Mouse (Mus musculus) heart, adult 9 months (tissue): ENCODE measurements at regions not wholly inside any gene's neighbourhood (a gene's known extent, or its start where the extent isn't known, plus 50 kb on each side); places are given as distances from the start of the nearest gene placed in this dataset.

ENCODE experiments used
- DNase-seq, 2 experiments: peaks; one replicate each; pipeline ENCODE4 v3.0.0; 2022; ENCODE audit warnings: low spot score in 2 of 2

DNA sequence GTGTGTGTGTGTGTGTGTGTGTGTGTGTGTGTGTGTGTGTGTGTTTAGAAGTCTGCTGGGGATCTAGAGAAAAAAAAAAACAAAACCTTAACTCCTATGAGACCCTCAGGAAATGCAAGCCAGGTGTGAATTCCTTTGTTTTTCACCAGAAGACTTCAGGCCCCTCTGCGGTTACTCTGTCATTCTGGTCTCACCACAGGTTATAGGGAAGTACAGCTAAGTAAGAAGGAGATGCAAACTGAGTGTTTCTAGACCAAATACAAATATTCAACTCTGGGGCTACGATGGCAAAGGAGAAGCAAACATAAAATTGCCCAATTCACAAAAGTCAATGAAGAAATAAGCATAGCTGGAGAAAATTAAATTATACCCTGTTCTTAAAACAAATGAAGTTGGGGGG lies 54.9 kb upstream of the Basp1 start:
- no peak for DNase-seq

- no peak for DNase-seq
Measured at GRCm38 (mm10) chr15:25469185-25469845, 55.8 kb upstream of the Basp1 start.

GRCm38 (mm10) chr15:25471331-25471730 lies 57.8 kb upstream of the Basp1 start:
- no peak for DNase-seq

GRCm38 (mm10) chr15:25473201-25473710 lies 59.7 kb upstream of the Basp1 start:
- no peak for DNase-seq

- peak; percentile 22 to 31 for DNase-seq
Measured at GRCm38 (mm10) chr15:25474096-25474495, 60.5 kb upstream of the Basp1 start.

- peak; percentile 50 to 61 for DNase-seq
Measured at GRCm38 (mm10) chr15:25482586-25482985, 69.0 kb upstream of the Basp1 start.

- peak in 1 of 2 experiments; percentile 15 for DNase-seq
Measured at GRCm38 (mm10) chr15:25485372-25485771, 71.8 kb upstream of the Basp1 start.

- no peak for DNase-seq
Measured at GRCm38 (mm10) chr15:25486158-25486557, 72.6 kb upstream of the Basp1 start.

- DNase-seq, result no peak
Measured at GRCm38 (mm10) chr15:25489804-25490203, 76.2 kb upstream of the Basp1 start.

DNA sequence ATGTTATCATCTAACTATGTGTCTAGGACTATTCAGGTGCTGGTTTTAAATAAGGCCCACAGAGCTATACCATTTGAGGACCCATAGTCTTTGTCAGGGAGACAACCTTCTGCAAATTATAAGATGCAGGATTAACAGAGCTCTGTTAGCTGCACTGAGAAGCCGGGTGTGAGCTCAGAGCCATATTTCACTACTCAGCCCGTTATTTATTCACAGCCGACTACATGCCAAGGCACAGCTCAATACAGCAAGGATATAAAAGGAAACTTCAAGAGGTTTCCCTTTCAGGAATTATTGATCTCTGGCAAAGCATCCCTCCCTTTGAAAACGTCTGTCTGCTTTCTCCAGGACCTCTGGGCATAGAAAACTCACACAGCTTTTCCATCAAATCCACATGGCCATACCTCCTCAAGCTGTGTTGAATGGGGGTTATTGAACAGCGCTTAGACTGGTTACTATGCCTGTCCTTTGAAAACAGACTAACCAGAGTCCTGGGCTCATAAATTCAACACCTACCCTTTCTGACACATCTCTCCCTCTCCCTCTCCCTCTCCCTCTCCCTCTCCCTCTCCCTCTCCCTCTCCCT lies 78.7 kb upstream of the Basp1 start:
- no peak for DNase-seq

DNA sequence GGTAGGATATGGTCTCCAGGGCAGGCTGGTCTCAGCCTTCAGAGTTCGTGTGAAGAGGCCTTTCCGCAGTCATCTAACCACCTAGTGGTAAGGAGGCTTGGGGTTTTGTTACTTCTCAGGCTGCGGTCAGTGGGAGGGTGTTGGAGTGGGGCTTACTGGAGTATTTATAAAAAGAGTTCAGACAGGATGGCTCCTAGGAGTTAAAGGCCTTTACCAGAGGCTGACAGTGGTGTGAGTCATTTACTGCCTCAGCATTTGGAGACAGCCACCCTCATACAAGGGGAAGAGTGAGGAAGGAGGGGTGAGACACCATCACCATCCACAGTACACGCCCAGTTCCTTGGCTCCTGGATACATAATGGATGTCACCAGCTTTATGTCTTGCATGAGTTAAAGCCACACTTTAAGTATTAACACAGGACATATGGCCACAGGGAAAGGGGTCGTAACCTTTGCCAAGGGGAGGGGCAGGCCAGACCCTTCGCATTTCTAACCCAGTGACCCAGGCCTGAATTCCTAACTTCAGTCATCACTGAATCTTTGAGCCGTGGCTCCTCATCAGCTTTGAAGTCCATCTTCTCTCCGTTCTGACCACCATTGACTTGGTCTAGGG lies 81.2 kb upstream of the Basp1 start:
- no peak for DNase-seq

GRCm38 (mm10) chr15:25495926-25496644 lies 82.5 kb upstream of the Basp1 start:
- no peak for DNase-seq

DNA sequence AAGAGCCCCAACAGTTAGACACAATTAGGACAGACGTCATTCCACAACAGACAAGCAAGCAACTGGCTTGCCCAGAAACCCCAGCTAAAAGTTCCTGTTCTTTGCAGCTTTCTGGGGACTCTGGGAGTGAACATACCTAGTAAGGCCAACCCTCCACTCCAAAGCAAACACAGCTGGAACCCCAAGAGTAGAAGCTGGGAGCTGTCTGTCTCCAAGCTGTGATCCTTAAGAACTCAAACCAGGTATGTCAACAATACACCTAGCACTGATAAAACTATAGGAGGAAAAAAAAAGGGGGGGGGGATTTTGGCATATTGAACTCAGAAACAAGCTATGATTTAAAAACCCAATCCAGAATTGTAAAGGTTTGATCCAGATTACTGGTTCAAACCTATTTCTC lies 84.2 kb upstream of the Basp1 start:
- DNase-seq, result no peak

- DNase-seq, result no peak
Measured at GRCm38 (mm10) chr15:25498422-25498821, 84.9 kb upstream of the Basp1 start.

- no peak for DNase-seq
Measured at GRCm38 (mm10) chr15:25502513-25502912, 88.9 kb upstream of the Basp1 start.

DNA sequence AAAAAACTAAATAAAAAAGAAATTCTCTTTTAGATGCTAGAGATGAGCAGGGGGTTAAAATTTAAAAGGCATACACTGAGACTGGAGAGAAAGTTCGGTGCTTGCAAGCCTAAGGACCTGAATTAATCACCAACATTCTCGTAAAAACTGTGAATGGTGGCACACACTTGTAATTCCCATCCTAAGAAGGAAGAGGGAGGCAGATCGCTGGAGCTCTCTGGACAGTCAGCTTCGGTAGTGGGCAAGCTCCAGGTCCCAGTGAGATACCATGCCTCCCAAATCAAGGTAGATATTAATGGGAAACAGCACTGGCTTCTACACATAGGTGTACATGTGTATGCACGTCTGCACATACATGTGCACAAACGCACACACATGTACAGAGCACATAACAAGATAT lies 89.5 kb upstream of the Basp1 start:
- no peak for DNase-seq

GRCm38 (mm10) chr15:25509139-25509538 lies 95.6 kb upstream of the Basp1 start:
- no peak for DNase-seq

- no peak for DNase-seq
Measured at GRCm38 (mm10) chr15:25509584-25509983, 96.0 kb upstream of the Basp1 start.

- DNase-seq, result no peak
Measured at GRCm38 (mm10) chr15:25510060-25510492, 96.5 kb upstream of the Basp1 start.

DNA sequence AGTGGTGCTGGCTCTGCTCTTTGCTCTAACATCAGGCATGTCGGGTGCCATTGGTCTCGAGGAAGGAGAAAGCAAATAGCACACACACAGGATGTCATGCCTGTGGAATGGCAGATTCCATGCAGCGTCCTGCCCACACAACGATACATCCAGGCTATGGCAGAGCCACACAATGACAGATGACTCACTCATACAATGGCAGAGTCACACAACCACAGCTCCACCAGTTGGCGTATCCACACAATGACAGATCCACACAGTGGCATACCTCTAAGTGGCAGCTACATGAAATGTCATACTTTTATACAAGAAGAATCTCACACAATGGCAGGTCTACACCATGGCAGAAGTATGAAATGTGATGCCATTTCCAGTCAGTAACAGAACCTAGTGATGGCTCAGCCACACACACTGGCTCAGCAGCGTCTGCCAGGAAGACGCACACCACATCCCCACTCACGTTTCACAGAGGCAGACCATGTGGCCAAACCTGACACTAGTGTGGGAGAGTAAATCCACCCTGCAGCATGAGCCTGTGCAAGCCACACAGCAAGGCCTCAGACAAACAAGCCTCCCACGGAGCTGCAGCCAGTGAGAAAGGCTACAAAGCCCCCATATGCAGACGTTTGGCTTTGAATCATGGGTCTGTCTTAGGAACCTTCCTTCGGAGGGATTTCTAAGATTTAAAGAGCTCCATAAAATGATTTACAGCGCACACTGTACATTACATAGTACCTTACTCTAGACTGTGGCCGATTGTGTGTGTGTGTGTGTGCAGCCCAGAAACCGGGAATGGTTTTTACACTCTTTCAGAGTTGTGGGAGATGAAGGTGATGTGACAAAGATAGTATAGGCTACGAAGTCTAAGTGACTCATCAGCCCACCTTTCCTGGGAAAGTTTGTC lies 104.0 kb upstream of the Myo10 start:
- DNase-seq, result no peak

DNA sequence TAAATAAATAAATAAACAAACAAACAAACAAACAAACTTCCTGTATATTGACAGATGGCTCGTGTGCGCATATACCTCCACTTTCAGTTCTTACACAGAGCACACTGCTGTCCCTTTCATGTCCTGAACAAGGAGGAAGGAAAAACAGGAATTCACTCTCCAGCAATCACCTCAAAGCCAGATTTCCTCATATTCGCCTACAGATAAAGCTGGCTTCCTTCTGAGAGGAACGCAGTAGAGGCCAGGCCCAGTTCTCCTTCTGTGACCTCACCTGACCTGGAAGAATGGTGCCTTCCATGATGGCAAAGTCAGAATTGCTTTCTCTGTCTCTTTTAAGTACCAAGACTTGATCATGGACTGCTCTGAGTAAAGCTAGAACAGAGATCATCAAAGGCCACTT lies 98.1 kb upstream of the Myo10 start:
- DNase-seq, result peak; percentile 18 to 57
